Mouse (Mus musculus): ENCODE data around the gene Pygb. TPM values are rescaled to one million over a fixed set of nuclear protein-coding genes. Genes with fewer than 3 reads are reported as not detected.

Pygb gene
- total and polyA plus RNA-seq, 2 experiments from 2014 or later = 282 to 581 TPM

DNA sequence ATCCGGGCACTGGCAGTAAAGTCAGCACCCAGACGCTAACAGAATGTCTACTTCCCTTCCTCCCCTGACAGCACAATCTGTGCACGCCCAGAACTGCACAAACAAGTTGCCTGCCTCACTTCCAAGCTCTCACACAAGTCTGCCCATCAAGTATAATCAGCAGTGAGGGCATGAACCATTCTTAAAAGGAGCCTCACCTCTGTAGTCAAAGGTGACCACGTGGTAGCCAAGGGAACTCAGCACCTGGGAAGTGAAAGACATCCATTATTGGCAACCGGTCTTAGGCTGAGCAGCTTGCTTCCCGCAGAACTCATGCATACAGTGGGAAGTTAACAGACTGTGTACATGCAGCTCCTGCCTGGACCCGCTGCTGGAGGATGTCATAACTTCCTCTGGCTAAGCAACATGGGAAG, 55.5 kb downstream of the Pygb start:
- H3K36me3 ChIP-seq (replicated peaks; ENCODE audit: control insufficient read depth, insufficient read depth, low read length) = peaks cover 4% of the 10 kb centered on the region; the same call in 1 of the 2 replicates
- no peaks in the 10 kb centered on the region for H3K9me3 ChIP-seq (replicated peaks; ENCODE audit: control insufficient read depth, low read length)
- H3K9ac ChIP-seq (replicated peaks; ENCODE audit: low read depth, low read length) = no peak overlapping the region
- H3K27me3 ChIP-seq (ENCODE audit: control insufficient read depth, insufficient read depth, low read length) = no peaks in the 10 kb centered on the region
- no peak overlapping the region for H3K27ac ChIP-seq (ENCODE audit: low read depth)
- ATAC-seq (ENCODE audit: insufficient read depth, low read depth) = no peak
- H3K4me3 ChIP-seq (ENCODE audit: low read depth, low read length) = no peak overlapping the region
- no peaks in the 10 kb centered on the region for H3K4me1 ChIP-seq (ENCODE audit: control insufficient read depth, insufficient read depth)
- no peak for DNase-seq (ENCODE audit: low spot score)
- TF ChIP-seq EP300 (IDR thresholded peaks at IDR 0.05; ENCODE audit: low read depth) (no peak), CTCF (IDR thresholded peaks at IDR 0.05; ENCODE audit: low read depth) (no peak)
- WGBS = 76% methylated on average over 7 of the region's 7 CpGs
- no peak overlapping the region for H3K4me2 ChIP-seq (ENCODE audit: low read depth, low read length)

DNA sequence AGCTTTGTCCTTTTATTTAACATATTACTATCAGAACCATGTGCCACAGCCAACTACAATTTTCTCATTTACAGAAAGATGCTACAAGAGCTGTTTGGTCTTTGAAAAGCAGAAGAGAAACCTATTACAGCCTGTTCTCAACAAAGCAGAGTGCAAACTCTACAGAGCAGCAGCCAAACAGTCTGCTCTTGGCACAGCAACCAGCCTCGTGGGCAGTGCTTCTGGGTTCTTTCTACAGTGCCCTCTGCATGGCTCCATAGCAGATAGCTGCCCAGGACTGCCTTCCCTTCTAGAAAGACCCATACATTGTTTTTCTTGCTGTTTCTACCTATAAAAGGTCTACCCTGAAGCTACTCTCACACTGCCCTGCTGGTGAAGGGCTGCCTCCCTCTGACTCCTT, 58.3 kb downstream of the Pygb start:
- no peak overlapping the region for H3K4me2 ChIP-seq (ENCODE audit: low read depth, low read length)
- no peak overlapping the region for H3K27ac ChIP-seq (ENCODE audit: low read depth)
- no peaks in the 10 kb centered on the region for H3K4me1 ChIP-seq (ENCODE audit: control insufficient read depth, insufficient read depth)
- no peaks in the 10 kb centered on the region for H3K27me3 ChIP-seq (ENCODE audit: control insufficient read depth, insufficient read depth, low read length)
- H3K36me3 ChIP-seq (replicated peaks; ENCODE audit: control insufficient read depth, insufficient read depth, low read length) = no peaks in the 10 kb centered on the region; the same call in 1 of the 2 replicates
- no peaks in the 10 kb centered on the region for H3K9me3 ChIP-seq (replicated peaks; ENCODE audit: control insufficient read depth, low read length)
- no peak for DNase-seq (ENCODE audit: low spot score)
- H3K9ac ChIP-seq (replicated peaks; ENCODE audit: low read depth, low read length) = no peak overlapping the region
- WGBS = 45% methylated on average over 1 of the region's 1 CpGs
- no peak for ATAC-seq (ENCODE audit: insufficient read depth, low read depth)
- H3K4me3 ChIP-seq (ENCODE audit: low read depth, low read length) = no peak overlapping the region
- TF ChIP-seq EP300 (IDR thresholded peaks at IDR 0.05; ENCODE audit: low read depth) (no peak), CTCF (IDR thresholded peaks at IDR 0.05; ENCODE audit: low read depth) (no peak)

DNA sequence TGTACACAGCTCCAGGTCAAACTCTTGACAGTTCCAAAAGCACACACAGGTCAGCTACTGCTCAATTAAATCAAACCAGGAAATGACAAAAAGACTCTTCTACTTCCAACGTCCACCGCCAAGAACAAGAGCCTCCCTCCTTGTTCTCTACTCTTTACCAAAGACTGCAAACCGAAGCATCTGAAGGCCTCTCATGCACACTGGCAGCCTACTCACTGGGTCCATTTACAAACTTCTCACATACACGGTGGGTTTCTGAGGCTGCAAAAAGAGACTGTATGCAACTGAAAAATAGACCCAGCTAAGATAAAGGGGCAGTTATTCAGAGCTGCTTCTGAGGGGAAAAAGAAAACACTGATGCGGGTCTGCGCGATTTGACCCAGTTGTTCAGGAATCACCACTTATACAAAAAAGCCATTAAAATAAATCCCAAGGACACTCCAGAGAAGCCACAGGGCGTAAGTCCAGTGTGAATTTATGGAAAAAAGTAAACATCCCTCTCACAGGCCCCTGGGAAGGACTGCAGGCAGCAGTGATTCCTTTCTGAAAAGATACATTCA, 61.0 kb downstream of the Pygb start:
- WGBS = 87% methylated on average over 8 of the region's 8 CpGs
- no peaks in the 10 kb centered on the region for H3K4me1 ChIP-seq (ENCODE audit: control insufficient read depth, insufficient read depth)
- H3K36me3 ChIP-seq (replicated peaks; ENCODE audit: control insufficient read depth, insufficient read depth, low read length) = no peaks in the 10 kb centered on the region; the same call in 1 of the 2 replicates
- H3K4me3 ChIP-seq (ENCODE audit: low read depth, low read length) = no peak overlapping the region
- no peaks in the 10 kb centered on the region for H3K27me3 ChIP-seq (ENCODE audit: control insufficient read depth, insufficient read depth, low read length)
- DNase-seq (ENCODE audit: low spot score) (no peak), ATAC-seq (ENCODE audit: insufficient read depth, low read depth) (no peak)
- H3K27ac ChIP-seq (ENCODE audit: low read depth) = no peak overlapping the region
- no peaks in the 10 kb centered on the region for H3K9me3 ChIP-seq (replicated peaks; ENCODE audit: control insufficient read depth, low read length)
- no peak overlapping the region for H3K4me2 ChIP-seq (ENCODE audit: low read depth, low read length)
- H3K9ac ChIP-seq (replicated peaks; ENCODE audit: low read depth, low read length) = no peak overlapping the region
- TF ChIP-seq EP300 (IDR thresholded peaks at IDR 0.05; ENCODE audit: low read depth) = no peak
- TF ChIP-seq CTCF (IDR thresholded peaks at IDR 0.05; ENCODE audit: low read depth) = no peak

DNA sequence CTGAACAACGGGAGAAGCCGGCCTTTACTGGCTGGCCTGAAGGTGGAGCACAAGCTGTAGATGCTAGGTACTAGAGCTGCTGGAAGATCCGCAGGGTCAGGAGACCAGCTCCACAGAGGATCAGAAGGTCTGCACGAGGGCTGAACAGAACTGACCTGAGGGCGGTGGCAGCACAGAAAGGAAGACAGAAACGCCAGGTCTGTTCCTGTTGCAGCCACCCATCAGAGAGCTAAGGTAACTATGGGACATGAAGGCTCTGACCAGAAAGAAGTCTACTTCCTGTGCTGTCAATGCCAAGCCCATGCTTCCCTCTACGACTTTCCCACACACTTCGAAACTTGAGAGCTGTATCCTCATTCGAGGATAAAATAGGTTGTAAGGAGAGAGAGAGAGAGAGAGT, 64.7 kb downstream of the Pygb start:
- 54% methylated on average over 9 of the region's 9 CpGs for WGBS
- no peak for TF ChIP-seq EP300 (IDR thresholded peaks at IDR 0.05; ENCODE audit: low read depth)
- TF ChIP-seq CTCF (IDR thresholded peaks at IDR 0.05; ENCODE audit: low read depth) = no peak
- Histone ChIP-seq H3K4me1 (ENCODE audit: control insufficient read depth, insufficient read depth) (no peaks in the 10 kb centered on the region), H3K4me2 (ENCODE audit: low read depth, low read length) (no peak overlapping the region), H3K9ac (replicated peaks; ENCODE audit: low read depth, low read length) (no peak overlapping the region), H3K27ac (ENCODE audit: low read depth) (no peak overlapping the region), H3K4me3 (ENCODE audit: low read depth, low read length) (no peak overlapping the region), H3K9me3 (replicated peaks; ENCODE audit: control insufficient read depth, low read length) (no peaks in the 10 kb centered on the region), H3K36me3 (replicated peaks; ENCODE audit: control insufficient read depth, insufficient read depth, low read length) (0 out of 2 replicates have a peak, but pooled peaks cover 4% of the 10 kb centered on the region), H3K27me3 (ENCODE audit: control insufficient read depth, insufficient read depth, low read length) (no peaks in the 10 kb centered on the region)
- DNase-seq (ENCODE audit: low spot score) = no peak
- no peak for ATAC-seq (ENCODE audit: insufficient read depth, low read depth)

DNA sequence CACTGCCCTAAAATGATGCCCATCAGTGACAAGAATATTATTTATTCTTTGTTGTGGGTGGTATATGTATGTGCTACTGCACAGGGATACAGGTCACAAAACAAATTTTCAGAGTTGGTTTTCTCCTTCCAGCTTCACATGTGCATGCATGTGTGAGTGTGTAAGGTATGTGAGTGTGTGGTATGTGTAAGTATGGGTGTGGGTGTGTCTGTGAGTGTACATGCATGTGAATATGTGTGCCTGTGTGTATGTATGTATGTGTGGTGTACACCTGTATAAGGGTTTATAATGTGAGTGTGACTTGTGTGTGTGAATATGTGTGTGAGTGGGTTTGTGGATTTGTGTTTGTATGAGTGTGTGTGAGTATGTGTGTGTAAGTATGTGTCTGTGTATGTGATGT, 68.7 kb downstream of the Pygb start:
- TF ChIP-seq EP300 (IDR thresholded peaks at IDR 0.05; ENCODE audit: low read depth) (no peak), CTCF (IDR thresholded peaks at IDR 0.05; ENCODE audit: low read depth) (no peak)
- Histone ChIP-seq H3K27me3 (ENCODE audit: control insufficient read depth, insufficient read depth, low read length) (no peaks in the 10 kb centered on the region), H3K27ac (ENCODE audit: low read depth) (no peak overlapping the region), H3K36me3 (replicated peaks; ENCODE audit: control insufficient read depth, insufficient read depth, low read length) (0 out of 2 replicates have a peak, but pooled peaks cover 4% of the 10 kb centered on the region), H3K4me3 (ENCODE audit: low read depth, low read length) (no peak overlapping the region), H3K4me1 (ENCODE audit: control insufficient read depth, insufficient read depth) (no peaks in the 10 kb centered on the region), H3K9ac (replicated peaks; ENCODE audit: low read depth, low read length) (no peak overlapping the region), H3K9me3 (replicated peaks; ENCODE audit: control insufficient read depth, low read length) (no peaks in the 10 kb centered on the region), H3K4me2 (ENCODE audit: low read depth, low read length) (no peak overlapping the region)
- ATAC-seq (ENCODE audit: insufficient read depth, low read depth) (no peak), DNase-seq (ENCODE audit: low spot score) (no peak)

Data from heart, postnatal 0 days (tissue).